Mouse (Mus musculus): ENCODE data around the gene Tspan14. TPM values are rescaled to one million over a fixed set of nuclear protein-coding genes. Genes with fewer than 3 reads are reported as not detected.

Gene Tspan14
- total RNA-seq, 2 experiments from 2014 or later = 14.0 to 15.7 TPM

- intact Hi-C loops (cut with DNase I) = loop anchor here (1.0 to 5.0 kb wide), 2 partner anchors 54 to 187 kb away; no protein-coding TSS in a partner anchor
- peak in 1 of 2 experiments; percentile 29 for DNase-seq
Measured at GRCm38 (mm10) chr14:40979002-40979401, 12.4 kb upstream of the Tspan14 start.

GRCm38 (mm10) chr14:40975127-40975721 lies 8.6 kb upstream of the Tspan14 start:
- intact Hi-C loops (cut with DNase I) = loop anchor here (1.0 to 5.0 kb wide), 2 partner anchors 58 to 183 kb away; no protein-coding TSS in a partner anchor
- DNase-seq = peak; percentile 60 to 68

GRCm38 (mm10) chr14:40968051-40968450 lies 1.4 kb upstream of the Tspan14 start:
- intact Hi-C loops (cut with DNase I) = no loop called here
- DNase-seq = no peak

GRCm38 (mm10) chr14:40967598-40967900 lies 942 bp upstream of the Tspan14 start:
- DNase-seq = no peak
- intact Hi-C loops (cut with DNase I) = no loop called here

GRCm38 (mm10) chr14:40966862-40967597 lies 423 bp upstream of the Tspan14 start:
- peak; percentile 97 for DNase-seq
- intact Hi-C loops (cut with DNase I) = no loop called here

GRCm38 (mm10) chr14:40965507-40966356 lies 875 bp downstream of the Tspan14 start:
- DNase-seq = peak; percentile 45 to 50

GRCm38 (mm10) chr14:40964881-40965280 lies 1.7 kb downstream of the Tspan14 start:
- DNase-seq = no peak
- intact Hi-C loops (cut with DNase I) = no loop called here

More at GRCm38 (mm10) chr14:40965507-40966356, 875 bp downstream of the Tspan14 start:
- intact Hi-C loops (cut with DNase I) = no loop called here

- intact Hi-C loops (cut with DNase I) = no loop called here
- no peak for DNase-seq
Measured at GRCm38 (mm10) chr14:40964214-40964610, 2.4 kb downstream of the Tspan14 start.

- DNase-seq = no peak
- intact Hi-C loops (cut with DNase I) = no loop called here
Measured at GRCm38 (mm10) chr14:40963501-40964213, 3.0 kb downstream of the Tspan14 start.

GRCm38 (mm10) chr14:40962365-40963290 lies 4.0 kb downstream of the Tspan14 start:
- intact Hi-C loops (cut with DNase I) = no loop called here
- DNase-seq = no peak

- DNase-seq = no peak
- intact Hi-C loops (cut with DNase I) = no loop called here
Measured at GRCm38 (mm10) chr14:40960237-40960636, 6.4 kb downstream of the Tspan14 start.

- DNase-seq = no peak
- intact Hi-C loops (cut with DNase I) = no loop called here
Measured at GRCm38 (mm10) chr14:40959586-40959985, 7.0 kb downstream of the Tspan14 start.

GRCm38 (mm10) chr14:40958986-40959381 lies 7.6 kb downstream of the Tspan14 start:
- peak in 1 of 2 experiments; percentile 35 for DNase-seq
- intact Hi-C loops (cut with DNase I) = no loop called here

- peak; percentile 41 to 58 for DNase-seq
- intact Hi-C loops (cut with DNase I) = no loop called here
Measured at GRCm38 (mm10) chr14:40958083-40958985, 8.3 kb downstream of the Tspan14 start.

- no peak for DNase-seq
- intact Hi-C loops (cut with DNase I) = no loop called here
Measured at GRCm38 (mm10) chr14:40957607-40958006, 9.0 kb downstream of the Tspan14 start.

GRCm38 (mm10) chr14:40956252-40957146 lies 10.1 kb downstream of the Tspan14 start:
- intact Hi-C loops (cut with DNase I) = no loop called here
- peak; percentile 41 to 57 for DNase-seq

- intact Hi-C loops (cut with DNase I) = no loop called here
- DNase-seq = peak; percentile 30 to 50
Measured at GRCm38 (mm10) chr14:40955596-40956251, 10.9 kb downstream of the Tspan14 start.

Data from heart, postnatal 36 days (tissue).